Mouse (Mus musculus) limb, embryonic 12.5 days (tissue): Measurements from ENCODE around the gene Adamts9. TPM values are rescaled to one million over a fixed set of nuclear protein-coding genes. Genes with fewer than 3 reads are reported as not detected.

ENCODE experiments used
- ATAC-seq: fragments of 200-750 bp; cut with Nextera tagmentation; 2 replicates; pipeline ENCODE4 v1.8.0; 2017; ENCODE audit warnings: low read depth, moderate TSS enrichment; ENCODE audit not compliant: insufficient number of reproducible peaks, insufficient read depth, low FRiP score, low TSS enrichment
- H3K27ac ChIP-seq: fragments of 300-500 bp; sonication (generic); 2 replicates; pipeline ENCODE4 v1.5.1; 2016; ENCODE audit warnings: mild to moderate bottlenecking, moderate library complexity
- H3K27me3 ChIP-seq: fragments of 300-500 bp; sonication (generic); 2 replicates; pipeline ENCODE4 v1.6.1; 2016; ENCODE audit warnings: mild to moderate bottlenecking, moderate library complexity
- H3K36me3 ChIP-seq: fragments of 300-500 bp; sonication (generic); 2 replicates; pipeline ENCODE4 v1.6.1; 2016; ENCODE audit warnings: mild to moderate bottlenecking, moderate library complexity
- H3K4me1 ChIP-seq: fragments of 300-500 bp; sonication (generic); replicated peaks from 2 replicates; pipeline ENCODE4 v1.6.1; 2016
- H3K4me2 ChIP-seq: fragments of 300-500 bp; sonication (generic); 2 replicates; pipeline ENCODE4 v1.6.1; 2016; ENCODE audit warnings: mild to moderate bottlenecking, moderate library complexity
- H3K4me3 ChIP-seq: fragments of 300-500 bp; sonication (generic); replicated peaks from 2 replicates; pipeline ENCODE4 v1.5.1; 2016; ENCODE audit warnings: mild to moderate bottlenecking
- H3K9ac ChIP-seq: fragments of 300-500 bp; sonication (generic); replicated peaks from 2 replicates; pipeline ENCODE4 v1.6.1; 2016; ENCODE audit warnings: mild to moderate bottlenecking, moderate library complexity
- H3K9me3 ChIP-seq: fragments of 300-500 bp; sonication (generic); 2 replicates; pipeline ENCODE4 v1.6.1; 2016; ENCODE audit warnings: mild to moderate bottlenecking, moderate library complexity
- WGBS: fragments of 180-500 bp; shearing (Covaris S2); methylation state at CpG from one replicate; pipeline ENCODE4 v1.1.7; 2016; 5-methylcytosine and 5-hydroxymethylcytosine counted together
- polyA plus RNA-seq: library from polyadenylated mRNA; unstranded; fragments of >200 nt; fragmentation: Nextera tagmentation; extraction: Ambion mirVana; gene quantifications from 2 replicates; pipeline ENCODE4 v1.2.1, GENCODE M21; 2016

Adamts9 gene
- polyA plus RNA-seq, 1 experiment from 2014 or later: 5.9 TPM

- H3K9me3 ChIP-seq: no peaks in the 10 kb centered on the region
- WGBS: 59% methylated on average over 2 of the region's 2 CpGs
- no peak for ATAC-seq
Measured at GRCm38 (mm10) chr6:92724394-92724793, 218.9 kb downstream of the Adamts9 start.

More at GRCm38 (mm10) chr6:92724394-92724793, 218.9 kb downstream of the Adamts9 start:
- Histone ChIP-seq H3K27me3 (no peaks in the 10 kb centered on the region), H3K4me2 (no peak overlapping the region), H3K4me3 (no peak overlapping the region), H3K4me1 (peaks cover 18% of the 10 kb centered on the region), H3K9ac (no peak overlapping the region), H3K36me3 (no peaks in the 10 kb centered on the region), H3K27ac (no peak overlapping the region)

Other genes starting within 250 kb of the Adamts9 start
- gene Prickle2, start 237.3 kb downstream of the Adamts9 start, polyA plus RNA-seq: 6.5 and 7.0 TPM in 2 replicates
- 0.35 TPM in 2 replicates for gene A730049H05Rik, start 127.0 kb downstream of the Adamts9 start, polyA plus RNA-seq
- 0.05 and 0.06 TPM in 2 replicates for gene Gm15737, start 74.1 kb downstream of the Adamts9 start, polyA plus RNA-seq